Comparison of ENCODE assay signal across 9 mouse cellular contexts in genomic region chr5:130267316-130267715, GRCm38 (mm10). TPM values are rescaled to one million over a fixed set of nuclear protein-coding genes. Genes with fewer than 3 reads are reported as not detected.
DNase-seq lines count a peak whose midpoint lies in the region; ATAC-seq lines count a peak whose summit lies in the region.
"Had no signal": no experiment of that assay in that cellular context is flagged by ENCODE, and none has a peak within 500 bp of the region (broad histone marks: within the 10 kb centered on the region; RNA-seq: fewer than 3 reads in every experiment).

No protein-coding gene starts in this region.

- no peak overlapping the region for H3K27ac ChIP-seq in forebrain, embryonic 15.5 days (replicated peaks)
- H3K27ac ChIP-seq: limb, embryonic 13.5 days had no signal

- whole genome bisulfite sequencing in forebrain, embryonic 15.5 days: 92% methylated on average over 1 of the region's 1 CpGs

- no peaks in the 10 kb centered on the region for H3K27me3 ChIP-seq in forebrain, embryonic 15.5 days
- H3K27me3 ChIP-seq: limb, embryonic 13.5 days had no signal

- intact Hi-C loops in heart, postnatal 14 days (cut with DNase I): no loop called here
- intact Hi-C loops in heart, postnatal 25 days (cut with DNase I): no loop called here

- no peak overlapping the region for H3K9ac ChIP-seq in forebrain, embryonic 15.5 days (replicated peaks)
- H3K9ac ChIP-seq: limb, embryonic 13.5 days had no signal

- DNase-seq in heart, postnatal 14 days: peak; percentile 11 to 31
- DNase-seq in heart, postnatal 25 days (ENCODE audit: low spot score): no peak
- DNase-seq in A20 (ENCODE audit: low read depth, low spot score): peak; percentile 54
- peak; percentile 42 for DNase-seq in MN1 (ENCODE audit: low spot score)
- peak; percentile 21 for DNase-seq in thymus, postnatal 25 days
- DNase-seq in frontal cortex, postnatal 25 days (ENCODE audit: low spot score in 2 of 2): no peak

- H3K36me3 ChIP-seq in forebrain, embryonic 15.5 days: peaks cover 29% of the 10 kb centered on the region; the same call in 1 of the 2 replicates

- H3K4me3 ChIP-seq in forebrain, embryonic 15.5 days: no peak overlapping the region
- H3K4me3 ChIP-seq: limb, embryonic 13.5 days had no signal

- H3K4me2 ChIP-seq in forebrain, embryonic 15.5 days (replicated peaks): no peak overlapping the region
- H3K4me2 ChIP-seq: limb, embryonic 13.5 days had no signal

- peak; percentile 60 for ATAC-seq in granulocyte monocyte progenitor cell, adult 5-6 weeks (replicated peaks; ENCODE audit: poor library complexity, severe bottlenecking)
- no peak for ATAC-seq in forebrain, embryonic 15.5 days (replicated peaks)

- no peaks in the 10 kb centered on the region for H3K4me1 ChIP-seq in forebrain, embryonic 15.5 days
- H3K4me1 ChIP-seq: limb, embryonic 13.5 days had no signal

- no peaks in the 10 kb centered on the region for H3K9me3 ChIP-seq in forebrain, embryonic 15.5 days
- H3K9me3 ChIP-seq: limb, embryonic 13.5 days had no signal

RNA-seq across cellular contexts. Expression of gene Tyw1, which starts 11.9 kb away (rescaled TPM):
- 1 to 10 TPM; 8.3 to 9.3 TPM for total RNA-seq in heart, postnatal 14 days (2021)
- total RNA-seq in heart, postnatal 25 days (2021): 1 to 10 TPM; 7.7 to 7.9 TPM
- 12.0 and 16.7 TPM in 2 replicates for total RNA-seq in granulocyte monocyte progenitor cell, adult 5-6 weeks (2014; fragmentation: Nextera tagmentation)
- 31.9 and 37.4 TPM in 2 replicates for total RNA-seq in granulocyte monocyte progenitor cell, adult 5-6 weeks (2017)
- polyA plus RNA-seq in forebrain, embryonic 15.5 days (2015; fragmentation: Nextera tagmentation; extraction: Ambion mirVana): 24.8 and 27.1 TPM in 2 replicates

RNA-seq across cellular contexts. Expression of gene Sbds, which starts 12.0 kb away (rescaled TPM):
- total RNA-seq in heart, postnatal 14 days (2021): 10 to 100 TPM; 39.9 to 45.4 TPM
- 10 to 100 TPM; 39.2 to 43.9 TPM for total RNA-seq in heart, postnatal 25 days (2021)
- total RNA-seq in granulocyte monocyte progenitor cell, adult 5-6 weeks (2014; fragmentation: Nextera tagmentation): 47.8 and 52.4 TPM in 2 replicates
- total RNA-seq in granulocyte monocyte progenitor cell, adult 5-6 weeks (2017): 61.0 and 101 TPM in 2 replicates
- 60.0 and 64.3 TPM in 2 replicates for polyA plus RNA-seq in forebrain, embryonic 15.5 days (2015; fragmentation: Nextera tagmentation; extraction: Ambion mirVana)

RNA-seq across cellular contexts. Expression of gene Tmem248, which starts 50.4 kb away (rescaled TPM):
- total RNA-seq in heart, postnatal 14 days (2021): 10 to 100 TPM; 31.7 to 33.0 TPM
- 10 to 100 TPM; 32.8 to 33.6 TPM for total RNA-seq in heart, postnatal 25 days (2021)
- total RNA-seq in granulocyte monocyte progenitor cell, adult 5-6 weeks (2014; fragmentation: Nextera tagmentation): 64.5 and 70.1 TPM in 2 replicates
- total RNA-seq in granulocyte monocyte progenitor cell, adult 5-6 weeks (2017): 71.8 and 85.0 TPM in 2 replicates
- 23.0 and 24.1 TPM in 2 replicates for polyA plus RNA-seq in forebrain, embryonic 15.5 days (2015; fragmentation: Nextera tagmentation; extraction: Ambion mirVana)

Comparison
In these comparisons a context has a peak if more than half of its experiments do, and no peak if none do; other contexts are left out.
1. DNase-seq: peak in heart, postnatal 14 days (2 of 2), A20 (single experiment), MN1 (single experiment) and thymus, postnatal 25 days (single experiment); none in heart, postnatal 25 days (single experiment) and frontal cortex, postnatal 25 days (0 of 2).